Mouse (Mus musculus): ENCODE data around the gene Pigk.

GRCm38 (mm10) chr3:152866035-152866965 lies 152.4 kb downstream of the Pigk start:
- TF ChIP-seq CTCF (IDR thresholded peaks at IDR 0.05) (no peak), EP300 (IDR thresholded peaks at IDR 0.05; ENCODE audit: insufficient read depth, low read depth, low read length) (no peak)

Measured in heart, adult 2 months (tissue).